Mouse (Mus musculus): ENCODE results near the gene Zfp969.
"Not testable (repeated sequence)": the region's sequence is repeated elsewhere in the genome, so short reads cannot be mapped to it uniquely, and the experiment has no call there.

Zfp969 gene

DNA sequence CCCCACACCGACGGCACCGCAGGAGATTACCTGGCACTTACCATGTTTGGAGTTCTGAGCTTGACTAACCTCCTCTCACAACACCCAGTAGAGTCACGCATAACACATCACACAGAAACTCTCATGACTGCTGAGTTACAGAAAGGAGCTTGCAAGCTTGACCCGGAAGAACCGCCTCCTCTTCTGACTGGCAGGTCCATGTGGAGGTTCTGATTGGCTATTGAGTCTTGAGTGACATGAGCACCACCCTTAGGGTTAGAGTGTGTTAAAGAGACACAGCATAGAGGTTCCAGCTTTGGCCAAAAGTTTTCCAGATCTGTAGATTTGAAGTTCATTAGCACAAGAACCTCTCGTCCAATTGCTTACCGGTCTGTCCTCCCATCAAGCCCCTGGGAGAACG, at the start of gene Zfp969:
Gene Zfp969 (minus strand): TSS at position 101 of the 400 bp plus-strand sequence.
- not testable (repeated sequence) for DNase-seq

DNA sequence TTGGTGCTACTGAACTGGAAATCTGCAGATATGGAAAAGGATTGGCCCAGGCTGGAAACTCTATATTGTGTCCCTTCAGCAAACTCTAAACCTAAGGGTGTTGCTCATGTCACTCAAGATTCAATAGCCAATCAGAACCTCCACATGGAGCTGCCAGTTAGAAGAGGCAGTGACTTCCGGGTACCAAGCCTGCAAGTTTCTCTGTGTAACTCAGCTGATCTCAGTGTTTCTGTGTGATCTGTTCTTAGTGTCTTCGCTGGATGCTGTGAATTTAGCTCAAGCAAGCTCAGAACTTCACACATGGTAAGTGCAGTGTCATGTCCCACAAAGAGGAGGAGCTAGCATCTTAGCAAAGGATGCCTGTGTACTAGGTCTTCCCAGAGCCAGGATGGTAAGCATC, 37.8 kb upstream of the Zfp969 start, which contains the start of gene Gm2007:
Gene Gm2007 (plus strand): TSS at position 301 of the 400 bp plus-strand sequence.
- DNase-seq, result not testable (repeated sequence)

DNA sequence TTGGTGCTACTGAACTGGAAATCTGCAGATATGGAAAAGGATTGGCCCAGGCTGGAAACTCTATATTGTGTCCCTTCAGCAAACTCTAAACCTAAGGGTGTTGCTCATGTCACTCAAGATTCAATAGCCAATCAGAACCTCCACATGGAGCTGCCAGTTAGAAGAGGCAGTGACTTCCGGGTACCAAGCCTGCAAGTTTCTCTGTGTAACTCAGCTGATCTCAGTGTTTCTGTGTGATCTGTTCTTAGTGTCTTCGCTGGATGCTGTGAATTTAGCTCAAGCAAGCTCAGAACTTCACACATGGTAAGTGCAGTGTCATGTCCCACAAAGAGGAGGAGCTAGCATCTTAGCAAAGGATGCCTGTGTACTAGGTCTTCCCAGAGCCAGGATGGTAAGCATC, 59.8 kb downstream of the Zfp969 start, which contains the start of gene Gm11007:
Gene Gm11007 (plus strand): TSS at position 301 of the 400 bp plus-strand sequence.
- not testable (repeated sequence) for DNase-seq

All from heart, adult 11 months (tissue).